Mouse (Mus musculus): Measurements from ENCODE around the gene Zfp940.
"Not testable (repeated sequence)": the region's sequence is repeated elsewhere in the genome, so short reads cannot be mapped to it uniquely, and the experiment has no call there.

Zfp940 gene

DNA sequence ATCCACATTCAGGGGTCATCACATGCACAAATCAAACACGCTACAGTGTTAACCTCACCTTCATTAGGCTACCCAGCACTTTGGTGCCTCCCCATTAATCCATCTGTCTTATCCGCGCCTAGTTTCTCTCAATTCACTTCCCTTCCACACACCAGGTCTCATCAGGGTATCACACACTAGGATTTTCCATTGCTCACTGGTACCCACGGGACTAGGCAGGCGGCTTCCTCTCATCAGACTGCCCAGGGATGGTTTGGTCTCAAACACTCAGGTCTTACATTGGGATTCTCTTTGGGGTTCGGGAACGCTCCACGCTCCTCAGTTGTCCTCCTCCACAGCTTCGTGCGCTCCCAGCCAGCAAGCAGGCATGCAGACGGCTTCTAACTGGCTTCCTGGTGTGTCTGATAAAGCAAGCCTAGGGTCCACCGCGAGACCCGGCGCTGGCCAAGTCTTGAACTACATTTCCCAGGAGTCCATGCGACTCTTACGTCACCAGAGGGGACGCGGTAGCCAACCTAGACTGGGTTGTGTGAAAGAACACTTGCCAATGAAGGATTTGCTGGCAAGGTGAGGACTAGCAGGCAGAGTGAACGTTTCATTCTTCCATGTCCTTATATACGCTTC, at the start of gene Zfp940:
Zfp940 (minus strand) TSS at position 451 of the 624 bp plus-strand sequence.
- DNase-seq (ENCODE audit: low spot score), result peak; percentile 87

- no peak for DNase-seq (ENCODE audit: low spot score)
Measured at GRCm38 (mm10) chr7:29898351-29898750, 44.9 kb upstream of the Zfp940 start.

DNA sequence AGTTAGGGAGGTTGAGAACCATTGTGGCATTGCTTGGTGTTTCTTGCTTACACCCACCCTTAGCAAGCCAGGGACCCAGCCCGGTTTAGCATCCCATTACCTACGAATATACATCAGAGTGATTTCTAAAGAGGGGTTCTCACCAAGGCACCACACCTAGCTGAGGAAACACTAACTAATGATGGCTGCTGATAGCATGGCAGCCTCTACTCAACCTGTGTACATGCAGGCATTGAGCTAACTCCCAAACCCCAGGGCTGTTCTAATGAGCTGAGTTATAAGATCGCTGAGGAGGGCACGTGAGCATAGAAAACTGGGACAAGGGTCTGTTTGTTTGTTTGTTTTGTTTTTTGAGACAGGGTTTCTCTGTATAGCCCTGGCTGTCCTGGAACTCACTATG, 39.3 kb upstream of the Zfp940 start:
- no peak for DNase-seq (ENCODE audit: low spot score)

- DNase-seq (ENCODE audit: low spot score), result no peak
Measured at GRCm38 (mm10) chr7:29890501-29890900, 37.0 kb upstream of the Zfp940 start.

- no peak for DNase-seq (ENCODE audit: low spot score)
Measured at GRCm38 (mm10) chr7:29880916-29881315, 27.4 kb upstream of the Zfp940 start.

GRCm38 (mm10) chr7:29880056-29880455, 26.6 kb upstream of the Zfp940 start:
- no peak for DNase-seq (ENCODE audit: low spot score)

DNA sequence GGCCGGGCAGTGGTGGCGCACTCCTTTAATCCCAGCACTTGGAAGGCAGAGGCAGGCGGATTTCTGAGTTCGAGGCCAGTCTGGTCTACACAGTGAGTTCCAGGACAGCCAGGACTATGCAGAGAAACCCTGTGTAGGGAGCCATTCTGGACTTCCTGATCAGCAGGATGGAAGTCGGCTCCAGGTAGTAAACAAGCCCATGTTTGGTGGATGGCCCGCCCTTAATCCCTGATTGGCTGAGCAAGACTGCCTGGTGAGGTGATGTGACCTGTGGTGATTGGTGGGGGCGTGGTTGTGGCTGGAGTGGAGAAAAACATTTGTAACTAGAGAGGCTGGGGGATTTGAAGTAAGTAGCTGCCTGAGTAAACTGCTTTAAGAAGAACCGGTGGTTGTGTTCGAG, 24.1 kb upstream of the Zfp940 start:
- DNase-seq (ENCODE audit: low spot score), result not testable (repeated sequence)

DNA sequence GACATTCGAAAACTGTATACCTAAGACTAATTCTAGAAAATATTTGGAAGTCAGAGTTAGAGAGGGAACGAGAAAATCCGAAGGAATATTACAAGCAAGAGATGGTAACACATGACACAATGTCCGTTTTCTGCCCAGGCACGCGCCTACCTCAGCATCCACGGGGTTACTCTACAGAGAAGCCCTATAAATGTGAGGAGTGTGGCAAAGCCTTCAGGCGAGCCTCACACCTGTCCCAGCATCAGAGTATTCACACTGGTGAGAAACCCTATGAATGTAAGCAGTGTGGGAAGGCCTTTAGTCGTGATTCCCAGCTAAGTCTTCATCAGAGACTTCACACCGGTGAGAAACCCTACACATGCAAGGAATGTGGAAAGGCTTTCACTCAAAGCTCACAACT, 20.8 kb upstream of the Zfp940 start:
- DNase-seq (ENCODE audit: low spot score), result no peak

DNA sequence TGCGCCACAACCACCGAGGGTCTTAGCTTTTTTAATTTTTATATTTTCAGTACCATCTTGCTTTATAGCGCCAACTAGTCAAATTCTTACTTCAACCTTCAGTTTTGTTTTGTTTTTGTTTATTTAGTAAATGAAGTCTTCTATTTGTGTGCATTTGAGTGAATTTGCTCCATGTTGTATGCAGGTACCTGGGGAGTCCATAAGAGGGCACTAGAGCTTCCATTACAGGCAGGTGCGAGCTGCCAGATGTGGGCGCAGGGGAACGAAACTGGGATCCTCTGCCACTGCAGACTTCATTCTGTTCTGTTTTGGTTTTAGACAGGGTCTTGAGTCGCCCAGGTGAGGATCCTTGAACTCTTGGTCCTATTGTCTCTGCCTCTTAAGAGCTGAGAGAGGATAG, 8.2 kb upstream of the Zfp940 start:
- DNase-seq (ENCODE audit: low spot score), result peak; percentile 16

DNA sequence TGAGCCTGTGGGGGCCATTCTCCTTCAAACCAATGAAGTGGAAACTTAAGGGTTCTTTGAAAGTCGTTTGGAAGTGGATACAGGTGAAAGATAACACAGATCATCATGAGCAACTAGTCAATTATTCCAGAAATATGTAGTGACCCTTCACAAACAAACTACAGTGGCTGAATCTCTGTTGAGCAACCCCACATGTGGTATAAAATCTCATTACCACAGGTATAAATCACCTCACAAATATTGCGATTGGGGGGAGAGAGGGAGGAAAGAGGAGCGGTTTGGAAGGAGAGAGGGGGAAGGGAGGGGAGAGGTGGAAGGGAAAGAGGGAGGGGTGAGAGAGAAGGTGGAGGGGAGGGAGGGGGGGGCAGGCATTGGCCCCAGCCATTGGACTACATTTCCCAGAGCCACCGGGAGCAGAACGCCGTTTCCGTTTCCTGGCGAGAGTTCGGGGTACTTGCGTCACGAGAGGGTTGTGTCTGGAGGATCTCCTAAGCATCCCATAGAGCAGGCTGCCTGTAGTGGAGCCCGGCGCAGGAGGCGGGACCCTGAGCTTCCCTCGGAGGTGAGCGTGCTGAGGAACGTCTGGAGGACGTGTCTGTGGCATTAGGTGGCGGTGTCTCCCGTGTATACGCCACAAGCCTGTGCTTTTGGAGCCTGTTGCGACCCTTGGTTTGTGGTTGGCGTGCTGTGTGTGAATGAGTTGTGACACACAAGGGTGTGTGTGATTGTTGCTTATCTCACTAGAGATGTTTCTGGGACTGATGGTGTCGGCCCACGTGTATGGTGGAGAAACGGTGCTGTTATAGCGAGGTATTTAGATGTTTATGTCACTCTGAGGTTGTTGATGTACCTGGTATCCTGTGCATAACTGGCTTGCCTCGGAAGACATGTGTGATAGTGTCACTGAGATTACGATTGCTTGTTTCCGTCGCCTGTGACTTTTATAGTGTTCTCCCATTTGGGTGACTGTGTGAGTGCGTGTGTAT, 6.4 kb upstream of the Zfp940 start, which contains the start of gene Zfp420:
Zfp420 (plus strand) TSS at position 448 of the 986 bp plus-strand sequence.
- DNase-seq (ENCODE audit: low spot score), result peak; percentile 90

- DNase-seq (ENCODE audit: low spot score), result no peak
Measured at GRCm38 (mm10) chr7:29852831-29853218, 644 bp downstream of the Zfp940 start.

DNA sequence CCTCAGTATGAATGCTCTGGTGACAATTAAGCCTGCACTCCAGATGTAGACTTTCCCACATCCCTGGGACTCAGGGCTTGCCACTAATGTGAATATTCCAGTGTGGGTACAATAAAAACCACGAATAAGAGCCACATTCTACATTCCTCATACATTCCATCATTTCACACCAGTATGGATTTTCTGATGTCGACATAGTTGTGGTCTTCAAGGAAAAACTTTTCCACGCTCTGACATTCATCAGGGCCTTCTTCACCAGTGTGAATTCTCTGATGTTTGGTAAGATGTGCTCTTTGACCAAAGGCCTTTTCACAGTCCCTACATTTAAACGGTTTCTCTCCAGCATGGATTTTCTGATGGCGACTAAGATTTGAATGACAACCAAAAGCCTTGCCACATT, 8.9 kb downstream of the Zfp940 start:
- no peak for DNase-seq (ENCODE audit: low spot score)

DNA sequence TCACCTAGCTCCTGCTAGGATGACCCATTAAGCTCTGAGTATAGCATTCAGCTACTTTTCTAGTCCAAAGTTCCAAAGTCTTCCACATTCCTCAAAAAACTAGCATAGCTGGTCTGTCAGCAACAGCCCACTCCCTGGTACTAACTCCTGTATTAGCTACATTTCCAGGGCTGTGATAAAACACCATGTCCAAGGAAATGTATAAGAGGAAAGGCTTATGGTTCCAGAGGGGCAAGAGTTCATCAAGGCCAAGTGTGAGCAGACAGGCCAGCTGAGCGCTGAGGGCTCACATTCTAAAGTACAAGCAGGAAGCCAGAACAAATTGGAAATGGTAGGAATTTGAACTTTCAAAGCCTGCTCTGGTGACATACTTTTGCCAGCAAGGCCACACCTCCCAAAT, 11.4 kb downstream of the Zfp940 start:
- DNase-seq (ENCODE audit: low spot score), result no peak

GRCm38 (mm10) chr7:29839256-29839655, 14.2 kb downstream of the Zfp940 start:
- no peak for DNase-seq (ENCODE audit: low spot score)

- DNase-seq (ENCODE audit: low spot score), result no peak
Measured at GRCm38 (mm10) chr7:29836816-29837215, 16.7 kb downstream of the Zfp940 start.

DNA sequence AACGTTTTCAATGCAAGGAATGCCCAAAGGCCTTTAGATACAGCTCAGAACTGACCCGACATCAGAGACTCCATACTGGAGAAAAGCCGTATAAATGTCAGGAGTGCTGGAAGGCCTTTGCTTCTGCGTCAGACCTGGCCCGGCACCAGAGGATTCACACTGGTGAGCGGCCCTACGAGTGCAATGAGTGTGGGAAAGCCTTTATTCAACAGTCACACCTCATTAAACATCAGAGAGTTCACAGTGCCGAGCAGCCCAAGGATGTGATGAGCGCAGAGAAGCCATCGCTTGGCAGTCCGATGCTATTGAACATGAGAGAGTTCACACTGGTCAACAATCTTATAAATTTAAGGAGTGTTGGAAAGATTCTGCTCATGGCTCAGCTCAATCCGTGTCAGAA, 23.7 kb downstream of the Zfp940 start:
- DNase-seq (ENCODE audit: low spot score), result no peak

GRCm38 (mm10) chr7:29828001-29828400, 25.5 kb downstream of the Zfp940 start:
- no peak for DNase-seq (ENCODE audit: low spot score)

DNA sequence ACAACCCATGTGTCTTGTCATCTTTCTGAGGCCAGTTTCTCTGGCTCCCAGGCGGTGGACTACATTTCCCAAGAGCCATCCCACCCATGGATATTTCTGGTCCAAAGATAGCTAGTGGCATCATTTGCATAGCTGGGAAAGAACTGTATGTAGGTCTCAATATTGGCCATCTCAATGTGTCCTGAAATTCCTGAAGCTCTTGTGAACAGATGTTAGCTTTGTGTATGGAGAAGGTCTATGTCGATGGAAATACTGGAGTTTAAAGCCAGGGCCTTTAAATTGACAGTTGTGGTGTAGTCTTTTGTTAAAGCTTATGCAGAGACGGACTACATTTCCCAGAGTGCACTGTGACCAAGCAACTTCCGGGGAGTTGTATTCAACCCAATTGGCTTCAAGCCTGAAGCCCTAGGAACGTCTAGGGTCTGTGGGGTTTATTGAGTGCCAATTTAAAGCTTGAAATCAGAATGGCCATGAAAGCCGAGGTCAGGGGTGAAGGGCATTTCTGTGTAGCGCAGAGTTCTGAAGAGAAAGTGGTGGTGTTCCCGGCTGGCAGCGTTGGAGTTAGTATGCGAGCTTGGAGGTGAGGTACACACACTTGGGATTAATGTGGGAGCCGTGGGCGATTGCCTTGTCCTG, 34.7 kb downstream of the Zfp940 start:
- peak; percentile 68 for DNase-seq (ENCODE audit: low spot score)

- peak; percentile 94 for DNase-seq (ENCODE audit: low spot score)
Measured at GRCm38 (mm10) chr7:29815910-29816429, 37.5 kb downstream of the Zfp940 start, which contains the start of gene Zfp790. TSS of gene Zfp790 (plus strand) at chr7:29816114.

GRCm38 (mm10) chr7:29815061-29815784, 38.2 kb downstream of the Zfp940 start:
- peak; percentile 7 for DNase-seq (ENCODE audit: low spot score)

GRCm38 (mm10) chr7:29814381-29814780, 39.1 kb downstream of the Zfp940 start:
- no peak for DNase-seq (ENCODE audit: low spot score)

- DNase-seq (ENCODE audit: low spot score), result no peak
Measured at GRCm38 (mm10) chr7:29812244-29812643, 41.2 kb downstream of the Zfp940 start.

Measured in MN1 (cell line).